In genomic region chr3:36571827-36572378, GRCm38 (mm10) we compare ENCODE assay signal across 7 mouse cellular contexts. TPM values are rescaled to one million over a fixed set of nuclear protein-coding genes. Genes with fewer than 3 reads are reported as not detected.
DNase-seq lines count a peak whose midpoint lies in the region; ATAC-seq and TF ChIP-seq lines count a peak whose summit lies in the region.

Gene Ccna2, minus strand, starts transcription at chr3:36572150.

- DNase-seq in adrenal gland, postnatal 10 days: peak; percentile 99
- DNase-seq in embryonic facial prominence, embryonic 10.5 days (ENCODE audit: low spot score): peak; percentile 100
- peak; percentile 37 for DNase-seq in gonadal fat pad, adult 2 months (ENCODE audit: low read depth)
- peak; percentile 99 for DNase-seq in left cerebral cortex, postnatal 4 days

- TF ChIP-seq CTCF in intestine, postnatal 0 days (IDR thresholded peaks at IDR 0.05; ENCODE audit: low read depth): peak; percentile 85
- TF ChIP-seq CTCF in small intestine, adult 2 months (IDR thresholded peaks at IDR 0.05; ENCODE audit: extremely low read depth, insufficient read length, insufficient replicate concordance, low read depth, low read length): peak; percentile 71

- peak within 1 kb of the TSS; percentile 98 for H3K4me2 ChIP-seq in intestine, postnatal 0 days (replicated peaks; ENCODE audit: low read depth)
- peak within 1 kb of the TSS; percentile 96 for H3K4me2 ChIP-seq in midbrain, embryonic 12.5 days (replicated peaks)

- H3K27ac ChIP-seq in embryonic facial prominence, embryonic 10.5 days (replicated peaks): peak within 1 kb of the TSS; percentile 97
- peak within 1 kb of the TSS; percentile 41; the same call in 1 of the 2 replicates for H3K27ac ChIP-seq in intestine, postnatal 0 days (ENCODE audit: low read depth, low read length)
- H3K27ac ChIP-seq in midbrain, embryonic 12.5 days (replicated peaks): peak within 1 kb of the TSS; percentile 81
- peak within 1 kb of the TSS; percentile 45 for H3K27ac ChIP-seq in small intestine, adult 2 months (ENCODE audit: insufficient read depth, low read depth, low read length)

- peaks cover 17% of the 10 kb centered on the region for H3K4me1 ChIP-seq in embryonic facial prominence, embryonic 10.5 days
- H3K4me1 ChIP-seq in intestine, postnatal 0 days (replicated peaks; ENCODE audit: control insufficient read depth, insufficient read depth, low read length): no peaks in the 10 kb centered on the region
- H3K4me1 ChIP-seq in midbrain, embryonic 12.5 days: peaks cover 24% of the 10 kb centered on the region
- H3K4me1 ChIP-seq in small intestine, adult 2 months (ENCODE audit: control insufficient read depth, insufficient read depth, insufficient read length, low read length): no peaks in the 10 kb centered on the region

- H3K36me3 ChIP-seq in embryonic facial prominence, embryonic 10.5 days (replicated peaks): peaks cover 36% of the 10 kb centered on the region
- H3K36me3 ChIP-seq in intestine, postnatal 0 days (ENCODE audit: control insufficient read depth, insufficient read depth): peaks cover 16% of the 10 kb centered on the region
- H3K36me3 ChIP-seq in midbrain, embryonic 12.5 days: peaks cover 22% of the 10 kb centered on the region
- H3K36me3 ChIP-seq in small intestine, adult 2 months (ENCODE audit: control insufficient read depth, insufficient read depth, low read length): peaks cover 6% of the 10 kb centered on the region

- no peaks in the 10 kb centered on the region for H3K9me3 ChIP-seq in embryonic facial prominence, embryonic 10.5 days
- H3K9me3 ChIP-seq in intestine, postnatal 0 days (ENCODE audit: control insufficient read depth): no peaks in the 10 kb centered on the region
- no peaks in the 10 kb centered on the region for H3K9me3 ChIP-seq in midbrain, embryonic 12.5 days

- peak within 1 kb of the TSS; percentile 99 for H3K4me3 ChIP-seq in embryonic facial prominence, embryonic 10.5 days
- H3K4me3 ChIP-seq in intestine, postnatal 0 days (ENCODE audit: low read depth, low read length): peak within 1 kb of the TSS; percentile 97
- peak within 1 kb of the TSS; percentile 83 for H3K4me3 ChIP-seq in midbrain, embryonic 12.5 days
- peak within 1 kb of the TSS; percentile 94 for H3K4me3 ChIP-seq in small intestine, adult 2 months (ENCODE audit: low read depth, low read length)

- ATAC-seq in intestine, postnatal 0 days: peak; percentile 100
- ATAC-seq in midbrain, embryonic 12.5 days (ENCODE audit: low FRiP score, low read depth): peak; percentile 99

- under 1% methylated on average over 60 of the region's 60 CpGs for WGBS in embryonic facial prominence, embryonic 10.5 days
- under 1% methylated on average over 53 of the region's 60 CpGs for WGBS in intestine, postnatal 0 days
- 1% methylated on average over 56 of the region's 60 CpGs for WGBS in midbrain, embryonic 12.5 days
- WGBS in small intestine, adult 2 months: under 1% methylated on average over 60 of the region's 60 CpGs

- no peaks in the 10 kb centered on the region for H3K27me3 ChIP-seq in embryonic facial prominence, embryonic 10.5 days (replicated peaks; ENCODE audit: low read depth, poor library complexity, severe bottlenecking)
- no peaks in the 10 kb centered on the region for H3K27me3 ChIP-seq in intestine, postnatal 0 days (replicated peaks; ENCODE audit: control insufficient read depth, insufficient read depth, low read length)
- H3K27me3 ChIP-seq in midbrain, embryonic 12.5 days: no peaks in the 10 kb centered on the region
- no peaks in the 10 kb centered on the region for H3K27me3 ChIP-seq in small intestine, adult 2 months (ENCODE audit: control insufficient read depth, insufficient read depth, low read length)

- intact Hi-C loops in left cerebral cortex, postnatal 4 days (cut with DNase I): no loop called here

- peak within 1 kb of the TSS; percentile 75 for H3K9ac ChIP-seq in intestine, postnatal 0 days (ENCODE audit: low read depth, low read length)
- H3K9ac ChIP-seq in midbrain, embryonic 12.5 days (replicated peaks): peak within 1 kb of the TSS; percentile 84

- peak; percentile 74; the same call in 1 of the 2 replicates for TF ChIP-seq POLR2A in small intestine, adult 2 months (IDR thresholded peaks at IDR 0.05; ENCODE audit: low read depth, low read length)

RNA-seq across cellular contexts. Expression of gene Ccna2, which starts in this region (rescaled TPM):
- total RNA-seq in adrenal gland, postnatal 10 days (2021): 10 to 100 TPM; 30.3 to 33.2 TPM
- polyA plus RNA-seq in embryonic facial prominence, embryonic 10.5 days (2016; fragmentation: Nextera tagmentation; extraction: Ambion mirVana): 225 and 229 TPM in 2 replicates
- 2.4 and 2.8 TPM in 2 replicates for polyA plus RNA-seq in gonadal fat pad, adult 2 months (2012; rRNA removed)
- 37.4 and 43.3 TPM in 2 replicates for polyA plus RNA-seq in intestine, postnatal 0 days (2015; fragmentation: Nextera tagmentation; extraction: Ambion mirVana)
- total RNA-seq in left cerebral cortex, postnatal 4 days (2021): 10 to 100 TPM; 12.1 to 14.8 TPM
- 203 and 207 TPM in 2 replicates for polyA plus RNA-seq in midbrain, embryonic 12.5 days (2016; fragmentation: Nextera tagmentation; extraction: Ambion mirVana)
- polyA plus RNA-seq in small intestine, adult 2 months (2012; rRNA removed): 23.9 and 52.2 TPM in 2 replicates

Comparison
In these comparisons a context has a peak if more than half of its experiments do, and no peak if none do; other contexts are left out.
1. Peak in every context shown above with its lines: DNase-seq, ATAC-seq, H3K4me3 ChIP-seq and H3K27ac ChIP-seq.
2. DNase-seq: peak in every context shown above with its lines; median percentile 100 in embryonic facial prominence, embryonic 10.5 days; 99 in adrenal gland, postnatal 10 days; 99 in left cerebral cortex, postnatal 4 days; 37 in gonadal fat pad, adult 2 months.
3. H3K27ac ChIP-seq: peak in every context shown above with its lines; median percentile 97 in embryonic facial prominence, embryonic 10.5 days; 81 in midbrain, embryonic 12.5 days; 45 in small intestine, adult 2 months; 41 in intestine, postnatal 0 days.